Mouse (Mus musculus): ENCODE results near the gene Unc50.

GRCm38 (mm10) chr1:37427144-37427875, 2.6 kb upstream of the Unc50 start:
- TF ChIP-seq CTCF (IDR thresholded peaks at IDR 0.05; ENCODE audit: low read depth) (no peak), EP300 (IDR thresholded peaks at IDR 0.05; ENCODE audit: low read depth) (no peak)
